Mouse (Mus musculus) layer of hippocampus, adult 11-12 months (tissue): ENCODE data around the gene Nhlrc4.

Experiments used
- DNase-seq: peaks from one replicate; pipeline ENCODE4 v3.0.0; 2022; ENCODE audit warnings: low spot score

The Nhlrc4 gene

DNA sequence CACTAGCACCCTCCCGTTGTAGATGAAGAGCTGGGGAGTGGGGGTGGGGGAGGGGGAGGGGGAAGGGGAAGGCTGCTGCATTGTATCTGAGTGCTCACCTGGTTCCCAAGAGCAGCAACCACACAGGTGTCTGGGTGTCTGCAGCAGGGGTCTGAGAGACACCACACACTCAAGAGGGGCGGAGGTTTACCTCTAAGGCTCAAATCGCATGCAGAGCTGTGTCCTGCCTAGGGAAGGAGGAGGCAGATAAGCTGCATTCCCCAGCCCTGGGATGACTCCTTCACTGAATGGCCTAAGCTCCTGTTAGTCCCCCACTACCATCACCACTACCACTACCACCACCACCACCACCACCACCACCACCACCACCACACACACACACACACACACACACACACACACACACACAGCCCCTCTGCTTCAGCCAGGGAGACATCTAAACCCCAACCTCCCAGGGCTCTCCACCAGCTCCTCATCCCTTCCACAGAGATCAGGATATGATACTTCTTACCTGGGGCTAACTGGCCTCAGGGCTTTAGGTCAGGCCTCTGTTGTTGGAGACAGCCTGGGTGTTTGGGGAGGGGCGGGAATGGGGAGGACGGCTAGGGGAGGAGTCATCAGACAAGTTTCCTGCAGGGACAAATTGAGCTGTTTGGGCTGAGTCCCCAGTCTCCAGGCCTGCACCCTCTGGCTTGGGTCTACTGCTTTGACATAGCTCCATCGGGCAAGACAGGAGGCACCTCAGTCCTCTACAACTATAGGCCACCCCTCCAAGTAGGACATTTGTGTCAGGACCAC is at the start of gene Nhlrc4, which contains the start of gene Pigq:
TSS of gene Nhlrc4 (minus strand) at position 596 of the 798 bp plus-strand sequence.
TSS of gene Pigq (minus strand) at position 571 of the 798 bp plus-strand sequence.
- DNase-seq: no peak

DNA sequence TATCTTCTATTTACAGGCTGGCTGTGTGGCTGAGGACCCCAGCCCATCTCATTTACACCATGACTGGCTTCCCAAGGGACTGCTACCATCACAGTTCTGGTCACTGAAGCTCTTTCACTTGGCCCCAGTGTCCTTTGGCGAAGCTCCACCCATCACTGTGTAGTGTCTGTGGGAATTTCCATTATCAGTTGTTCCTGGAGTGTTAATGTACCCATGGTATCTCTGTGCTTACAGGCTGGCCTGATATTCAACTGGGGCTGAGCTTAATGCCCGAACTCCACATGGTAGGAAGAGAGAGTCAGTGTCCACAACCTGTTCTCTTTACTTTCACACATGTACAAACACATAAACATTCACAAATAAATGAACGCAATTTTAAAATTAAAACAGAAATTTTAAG is 48.7 kb upstream of the Nhlrc4 start:
- DNase-seq: no peak

DNA sequence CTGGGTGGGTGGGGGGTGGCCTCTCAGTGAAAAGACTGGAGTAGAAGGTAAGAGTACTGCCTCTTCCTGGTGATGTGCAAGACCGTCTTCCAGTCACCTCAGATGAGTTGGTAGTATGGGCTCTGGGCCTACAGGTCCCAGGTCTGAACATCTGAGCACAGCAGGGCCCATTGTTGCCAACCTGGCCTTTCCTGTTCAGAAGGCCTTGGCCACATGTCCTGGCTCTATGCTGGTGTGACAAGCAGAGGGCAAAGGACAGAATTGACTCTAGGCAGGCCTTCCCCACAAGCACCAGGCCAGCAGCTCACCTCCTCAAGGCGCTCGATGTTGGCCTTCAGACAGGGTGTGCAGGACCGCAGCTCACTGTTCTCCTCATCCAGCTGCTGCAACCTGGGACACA is 47.5 kb upstream of the Nhlrc4 start:
- no peak for DNase-seq

DNA sequence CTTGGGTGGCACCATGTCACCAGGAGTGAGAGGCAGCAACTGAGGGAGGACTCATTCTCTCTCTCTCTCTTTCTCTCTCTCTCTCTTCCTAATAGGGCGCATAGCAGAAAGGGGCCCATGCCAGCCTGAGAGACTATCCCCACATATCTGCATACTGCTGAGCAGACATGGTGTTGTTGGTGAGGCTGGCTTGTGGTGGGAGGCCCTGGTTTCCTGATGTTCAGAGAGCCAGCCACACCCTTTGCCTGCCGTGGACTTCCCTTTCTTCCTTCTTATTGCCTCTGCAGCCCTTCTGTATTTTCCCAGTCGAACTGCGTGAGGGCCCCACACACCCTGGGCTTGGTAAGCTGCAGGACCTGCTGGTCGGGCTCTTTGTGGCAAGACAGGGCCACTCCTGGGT is 45.6 kb upstream of the Nhlrc4 start:
- no peak for DNase-seq

DNA sequence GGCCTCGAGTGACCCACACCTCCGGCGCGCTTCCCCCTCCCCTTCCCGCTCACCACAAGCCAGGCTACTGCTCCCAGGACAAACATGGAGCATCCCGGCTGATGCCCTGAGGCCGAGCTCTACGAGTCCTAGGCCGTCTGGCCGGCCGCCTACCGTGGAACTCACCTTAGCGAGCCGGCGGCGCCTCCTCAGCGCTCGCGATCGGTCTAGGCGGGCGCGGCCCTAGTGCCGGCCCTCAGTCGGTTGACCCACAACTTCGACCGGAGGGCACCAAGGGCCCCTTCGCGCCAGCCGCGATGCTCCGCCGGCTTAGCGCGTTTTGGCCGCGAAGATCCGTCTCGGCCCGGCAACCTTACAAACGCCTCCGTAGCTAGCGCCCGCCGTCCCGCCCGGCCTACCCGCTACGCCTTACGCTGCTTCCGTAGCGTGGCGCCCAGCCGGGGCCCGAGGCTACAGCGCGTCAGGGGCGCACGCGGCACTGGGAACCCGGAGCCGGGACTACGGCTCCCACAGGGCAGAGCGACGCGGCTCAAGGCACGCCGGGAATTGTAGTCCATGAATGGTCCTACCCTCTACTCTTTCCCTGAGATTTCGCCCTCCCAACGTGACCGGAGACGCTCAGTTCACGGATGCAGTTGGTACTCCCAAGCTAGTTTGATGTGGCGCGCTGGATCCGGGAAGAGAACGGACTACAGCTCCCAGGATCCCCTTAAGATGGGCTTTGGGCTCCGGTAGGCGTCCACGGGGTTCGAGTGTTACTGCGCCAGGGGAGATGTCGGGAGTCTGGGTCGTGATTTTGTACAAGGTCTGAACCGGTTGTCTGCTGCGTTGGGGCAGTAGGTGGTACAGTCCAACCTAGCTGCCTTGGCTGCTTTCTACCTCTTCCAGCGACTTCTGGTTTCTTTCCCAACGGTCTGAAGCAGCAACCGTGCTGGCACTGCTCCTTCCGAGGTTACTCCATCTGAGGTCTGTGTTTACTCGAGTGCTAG is 40.8 kb upstream of the Nhlrc4 start, which contains the start of gene Capn15:
TSS of gene Capn15 (minus strand) at position 491 of the 989 bp plus-strand sequence.
- peak; percentile 95 for DNase-seq

DNA sequence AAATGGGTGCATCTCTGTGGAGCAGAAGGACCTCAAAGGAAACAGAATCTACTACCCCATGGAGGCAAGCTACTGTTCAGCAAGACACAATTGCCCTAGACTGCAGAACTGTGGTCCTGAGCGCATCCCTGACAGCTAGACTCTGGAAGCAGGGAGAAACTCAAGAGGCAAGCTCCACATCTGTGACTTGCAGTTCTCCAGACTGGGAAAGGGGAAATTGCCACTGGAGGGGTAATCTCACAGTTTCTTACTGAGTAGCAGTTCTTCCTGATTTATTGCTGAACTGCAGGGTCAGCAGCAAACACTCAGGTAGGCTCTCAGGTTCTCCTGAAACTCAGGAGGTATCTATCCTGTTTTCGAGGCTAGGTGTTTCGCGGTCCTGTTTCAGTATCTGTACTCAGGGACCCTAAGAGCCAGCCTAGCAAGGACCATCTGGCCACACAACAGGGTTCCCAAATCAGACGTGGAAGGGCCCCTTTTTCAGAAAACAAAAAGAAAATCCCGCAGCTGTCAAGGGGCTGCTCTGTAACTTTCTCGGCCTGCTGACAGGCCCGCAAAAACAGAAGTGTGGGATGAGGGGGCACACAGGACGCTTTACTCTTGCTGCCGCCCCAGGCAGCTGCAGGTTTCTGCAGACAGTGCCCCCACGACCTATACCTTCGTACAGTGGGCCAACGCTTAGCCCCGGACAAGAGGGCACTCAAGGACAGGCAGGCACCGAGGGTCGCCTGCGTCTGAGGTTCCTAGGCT is 40.0 kb upstream of the Nhlrc4 start:
- no peak for DNase-seq

DNA sequence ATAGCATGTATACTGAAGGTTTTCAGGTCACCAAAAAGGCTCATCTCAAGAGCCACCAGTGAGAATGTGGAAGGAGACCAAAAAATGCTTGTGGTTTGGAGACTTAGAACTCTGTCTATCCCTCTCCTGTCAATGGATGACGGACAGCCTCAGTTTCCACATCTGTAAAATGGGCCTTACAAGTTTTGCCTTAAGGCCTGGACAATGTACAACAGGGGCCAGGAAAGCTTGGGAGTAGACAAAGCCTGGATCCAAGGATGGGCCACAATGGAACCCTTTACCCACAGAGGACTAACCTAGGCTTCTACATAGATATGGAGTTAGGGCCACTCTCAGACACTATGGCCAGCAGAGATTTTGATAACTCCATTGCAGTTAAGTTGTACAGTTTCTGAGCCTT is 39.3 kb upstream of the Nhlrc4 start:
- DNase-seq: no peak

DNA sequence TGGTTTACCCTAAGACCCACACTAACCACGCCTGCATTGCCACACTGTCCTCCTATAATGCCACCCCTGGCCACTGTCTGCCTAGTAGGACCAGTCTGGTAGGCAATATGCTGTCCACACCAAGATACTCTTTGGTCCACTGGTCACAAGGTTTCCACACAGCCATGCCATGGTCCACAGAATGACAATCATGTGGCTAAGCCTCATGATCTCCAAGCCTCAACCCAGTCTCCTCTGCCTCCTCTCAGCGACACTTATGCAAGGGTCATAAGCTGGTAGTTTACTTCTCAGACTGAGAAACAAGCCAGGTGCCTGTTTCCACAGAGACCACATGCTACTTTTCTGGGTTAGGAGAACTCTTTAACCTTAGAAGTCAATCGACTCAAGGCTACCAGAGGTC is 38.2 kb upstream of the Nhlrc4 start:
- no peak for DNase-seq

DNA sequence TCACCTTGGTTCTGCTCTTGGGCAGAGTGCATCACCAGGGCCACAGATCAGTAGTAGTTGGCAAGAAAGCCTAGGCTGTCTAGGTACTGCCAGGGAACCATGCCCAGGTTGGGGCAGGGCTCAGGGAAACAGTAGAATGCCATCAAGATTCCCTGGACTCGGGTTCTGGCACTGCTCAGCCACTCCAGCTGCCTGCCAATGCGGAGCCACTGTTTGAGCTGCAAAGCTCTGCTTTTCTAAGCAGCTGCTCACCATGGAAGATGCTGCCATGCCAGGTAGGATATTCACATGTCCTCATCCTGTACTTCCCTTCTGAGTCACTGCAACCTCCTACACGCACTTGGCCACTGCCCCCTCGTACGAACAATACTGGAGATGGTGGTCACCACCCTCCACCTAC is 36.1 kb upstream of the Nhlrc4 start:
- DNase-seq: no peak

DNA sequence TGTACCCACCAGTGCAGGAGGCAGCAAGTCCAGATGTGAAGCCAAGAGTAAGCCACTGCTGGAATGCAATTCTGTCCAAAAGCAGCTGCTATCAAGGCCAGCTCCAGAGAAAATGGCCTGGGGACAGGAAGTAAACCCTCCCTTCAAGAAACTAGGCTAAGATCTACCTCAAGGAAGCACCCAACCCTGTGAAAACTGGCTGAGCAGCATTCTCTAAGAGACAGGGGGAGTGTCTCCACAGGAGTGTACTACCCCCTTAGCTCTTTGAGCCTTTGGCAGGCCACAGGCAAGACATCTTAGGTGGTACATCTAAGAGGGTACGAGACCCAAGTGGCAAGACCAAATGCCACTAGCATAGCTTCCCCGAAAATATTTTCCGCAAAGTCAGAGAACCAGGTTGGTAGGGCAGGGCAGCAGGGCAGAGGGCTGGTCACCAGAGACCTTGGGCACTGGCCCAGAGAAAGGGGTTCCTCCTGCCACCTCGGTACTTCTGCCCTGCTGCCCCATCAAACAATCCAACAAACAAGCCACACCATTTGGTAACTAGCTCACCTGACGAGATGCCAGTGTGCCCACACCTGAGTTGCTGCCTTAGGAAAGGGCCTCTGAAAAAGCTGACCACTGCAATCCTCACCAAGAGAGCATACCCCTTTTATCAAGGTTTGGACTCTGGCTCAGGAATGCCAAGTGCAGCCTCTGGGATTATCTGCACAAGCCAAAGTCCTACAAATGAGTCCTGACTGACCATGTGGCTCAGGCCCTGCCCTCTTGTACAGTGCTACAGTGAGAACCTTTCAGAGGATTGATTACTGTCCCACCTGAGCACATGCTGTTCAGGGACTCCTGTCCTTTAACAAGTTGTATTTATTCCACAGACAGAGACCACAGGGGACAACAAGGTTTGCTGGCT is 35.3 kb upstream of the Nhlrc4 start:
- no peak for DNase-seq

DNA sequence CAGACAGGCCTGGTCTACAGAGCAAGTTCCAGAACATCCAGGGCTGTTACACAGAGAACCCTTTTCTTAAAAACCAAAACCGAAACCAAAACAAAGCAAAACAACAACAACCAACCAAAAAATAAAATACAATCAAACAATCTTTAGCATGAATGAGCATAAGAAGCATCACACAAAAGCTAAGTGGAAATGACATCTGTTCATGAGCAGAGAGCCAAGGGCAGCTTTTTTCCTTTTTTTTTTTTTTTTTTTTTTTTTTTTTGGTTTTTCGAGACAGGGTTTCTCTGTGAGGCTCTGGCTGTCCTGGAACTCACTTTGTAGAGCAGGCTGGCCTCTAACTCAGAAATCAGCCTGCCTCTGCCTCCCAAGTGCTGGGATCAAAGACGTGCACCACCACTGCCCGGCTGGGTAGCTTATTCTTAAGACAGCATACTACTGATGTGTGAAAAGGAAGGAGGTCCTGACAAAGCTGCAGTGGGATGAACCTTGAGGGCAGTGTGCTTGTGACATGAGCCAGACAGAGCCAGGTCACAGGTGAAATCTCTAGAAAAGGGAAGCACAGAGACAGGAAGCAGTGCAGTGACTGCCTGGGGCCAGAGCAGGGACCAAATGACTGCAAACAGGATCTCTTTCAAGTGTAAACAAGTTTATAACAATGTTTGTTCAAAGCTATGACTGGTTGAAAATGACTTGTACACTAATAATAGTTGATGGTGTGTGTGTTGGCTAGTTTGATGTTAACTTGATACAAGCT is 26.4 kb upstream of the Nhlrc4 start:
- no peak for DNase-seq

DNA sequence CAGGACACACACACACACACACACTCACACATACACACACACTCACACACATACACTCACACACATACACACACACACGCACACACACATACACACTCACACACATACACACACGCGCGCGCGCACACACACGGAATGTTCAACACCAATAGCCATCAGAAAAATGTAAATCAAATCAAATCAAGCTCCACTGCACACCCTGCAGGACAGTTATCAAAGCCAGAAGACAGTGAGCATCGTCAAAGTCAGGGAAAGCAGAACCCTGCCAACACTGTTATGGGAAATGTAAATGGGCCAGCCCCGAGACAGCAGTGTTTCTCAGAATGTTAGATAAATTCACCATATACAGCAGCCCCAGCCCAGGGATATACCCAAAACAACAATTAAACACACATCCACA is 25.7 kb upstream of the Nhlrc4 start:
- DNase-seq: no peak

DNA sequence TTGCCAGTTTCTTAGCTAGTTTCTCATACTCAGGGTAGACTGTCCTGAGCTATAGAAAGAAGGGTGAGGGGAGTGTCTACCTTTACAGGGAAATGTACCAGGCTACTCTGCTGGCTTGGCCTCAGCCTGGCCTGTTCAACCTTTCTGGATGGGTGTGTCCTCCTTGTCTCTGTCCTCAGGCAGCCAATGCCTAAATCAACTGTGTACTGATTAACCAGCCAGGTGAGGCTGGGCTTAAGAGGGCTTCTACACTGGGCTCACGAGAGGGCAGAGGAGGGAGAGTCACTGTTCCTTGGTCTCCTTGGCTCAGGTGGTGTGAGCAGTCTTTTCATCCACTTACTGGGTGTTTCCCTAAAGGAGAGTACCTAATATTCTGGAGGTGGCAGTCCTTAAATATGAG is 23.4 kb upstream of the Nhlrc4 start:
- DNase-seq: no peak

DNA sequence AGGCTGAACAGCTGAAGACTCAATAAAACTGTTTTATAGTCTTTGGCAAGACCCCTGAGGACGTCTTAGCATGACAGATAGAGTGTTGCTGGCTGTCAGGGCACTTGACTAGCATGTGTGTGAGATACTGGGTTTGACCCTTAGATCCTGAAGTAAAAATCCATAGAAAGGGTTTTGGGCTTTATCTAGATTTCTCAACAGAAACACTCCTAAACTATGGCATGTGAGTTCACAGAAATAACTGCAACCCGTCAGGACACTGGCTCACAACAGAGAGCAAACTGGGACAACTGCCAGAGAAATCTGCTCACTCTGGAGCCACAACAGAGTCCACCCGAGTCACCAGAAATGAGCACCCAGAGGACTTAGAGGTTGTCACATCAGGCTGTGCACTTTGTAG is 22.9 kb upstream of the Nhlrc4 start:
- DNase-seq: no peak

DNA sequence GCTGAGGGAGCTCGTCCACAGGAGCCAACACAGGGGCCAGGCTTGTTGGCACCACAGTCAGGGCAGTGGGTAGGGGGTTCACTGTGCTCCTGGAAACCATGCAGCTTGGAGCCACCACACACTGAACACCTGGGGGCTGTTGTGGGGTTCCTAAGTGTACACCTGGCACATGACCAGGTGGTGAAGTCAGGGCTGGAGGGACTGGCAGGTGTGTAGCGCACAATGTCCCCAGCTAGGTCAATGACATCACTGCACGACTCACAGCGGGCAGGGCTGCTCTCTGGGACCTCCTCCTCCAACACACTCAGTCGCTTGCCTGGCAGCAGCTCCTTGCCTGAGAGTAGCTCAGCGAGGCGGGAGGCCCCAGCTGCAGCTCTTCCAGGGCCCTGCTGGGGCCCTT is 19.5 kb upstream of the Nhlrc4 start:
- DNase-seq: no peak

DNA sequence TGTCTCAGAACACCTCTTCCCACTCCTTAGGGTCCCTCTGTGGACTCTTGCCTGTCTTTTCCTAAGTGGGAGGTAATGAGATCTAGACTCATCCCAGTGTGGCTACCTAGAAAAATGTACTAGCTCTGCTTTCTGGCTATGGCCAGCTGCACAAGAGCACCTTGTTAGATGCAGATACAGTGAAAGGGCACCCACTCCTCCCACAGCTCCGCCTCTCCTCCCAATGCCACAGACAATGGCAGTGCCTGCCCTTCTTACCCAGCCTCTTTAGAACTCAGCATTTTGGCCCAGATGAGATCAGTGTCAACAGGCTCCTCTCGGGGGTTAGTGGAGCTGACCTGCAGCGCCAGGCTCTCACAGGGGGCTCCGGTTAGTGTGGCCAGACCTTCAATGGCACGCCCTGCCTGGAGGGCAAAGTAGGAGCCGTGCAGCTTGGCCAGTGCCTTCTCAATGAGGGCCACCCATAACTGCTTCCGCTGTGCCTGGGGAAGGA is 17.7 kb upstream of the Nhlrc4 start:
- DNase-seq: no peak

DNA sequence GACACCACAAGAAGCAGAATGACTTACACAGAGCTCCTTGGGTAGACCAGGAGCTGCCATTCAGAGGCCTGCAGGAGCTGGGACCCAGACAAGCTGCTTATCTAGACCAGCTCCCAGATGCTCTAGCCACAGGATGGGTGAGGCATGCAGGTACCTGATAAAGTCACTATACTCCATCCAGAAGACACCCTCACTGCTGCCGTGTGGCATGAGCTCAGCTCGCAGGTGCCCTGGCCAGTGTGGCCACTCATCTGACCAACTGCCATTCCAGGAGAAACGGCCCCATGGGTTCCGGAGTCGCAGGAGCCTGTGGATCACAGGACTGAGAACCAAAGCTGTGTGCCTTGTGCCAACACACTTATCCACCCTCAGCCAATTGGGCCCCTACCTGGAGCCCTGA is 16.8 kb upstream of the Nhlrc4 start:
- no peak for DNase-seq

DNA sequence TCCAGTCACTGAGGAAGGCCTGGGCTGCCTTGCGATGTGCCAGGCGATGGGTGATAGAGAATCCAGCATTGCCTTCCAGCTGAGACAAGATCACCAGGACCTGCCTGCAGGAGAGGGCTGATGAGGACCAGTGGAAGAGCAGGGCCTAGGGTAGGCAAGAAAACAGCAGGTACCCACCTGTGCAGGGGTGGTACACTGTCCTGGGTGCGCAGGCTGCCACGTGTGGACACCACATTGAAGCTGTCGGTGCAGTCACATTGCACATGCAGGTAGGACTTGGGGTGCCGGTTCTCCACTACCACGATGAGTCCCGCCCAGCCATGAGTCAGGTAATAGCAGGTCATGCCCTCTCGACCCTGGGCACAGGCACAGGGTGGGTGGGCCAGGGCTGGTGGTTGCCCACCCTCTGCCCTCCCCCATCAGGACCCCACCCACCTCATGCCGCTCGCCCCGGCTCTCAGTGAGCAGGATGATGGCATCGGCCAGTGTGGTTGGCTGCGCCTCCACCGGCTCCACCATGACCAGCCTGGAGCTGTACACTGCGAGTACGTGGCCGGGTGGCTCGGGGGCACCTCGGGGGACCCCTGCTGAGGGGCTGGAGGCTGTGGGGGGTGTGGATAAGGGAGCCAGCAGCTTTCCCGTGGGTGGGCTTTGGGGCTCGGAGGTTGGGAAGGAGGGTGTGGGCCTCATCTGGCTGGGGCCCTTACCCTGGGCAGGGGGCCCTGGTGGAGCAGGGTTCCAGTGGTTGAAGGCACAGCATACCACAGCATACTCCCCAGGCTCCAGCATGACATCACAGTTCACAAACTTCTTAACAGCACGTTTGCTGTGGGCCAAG is 15.1 kb upstream of the Nhlrc4 start:
- DNase-seq: no peak

DNA sequence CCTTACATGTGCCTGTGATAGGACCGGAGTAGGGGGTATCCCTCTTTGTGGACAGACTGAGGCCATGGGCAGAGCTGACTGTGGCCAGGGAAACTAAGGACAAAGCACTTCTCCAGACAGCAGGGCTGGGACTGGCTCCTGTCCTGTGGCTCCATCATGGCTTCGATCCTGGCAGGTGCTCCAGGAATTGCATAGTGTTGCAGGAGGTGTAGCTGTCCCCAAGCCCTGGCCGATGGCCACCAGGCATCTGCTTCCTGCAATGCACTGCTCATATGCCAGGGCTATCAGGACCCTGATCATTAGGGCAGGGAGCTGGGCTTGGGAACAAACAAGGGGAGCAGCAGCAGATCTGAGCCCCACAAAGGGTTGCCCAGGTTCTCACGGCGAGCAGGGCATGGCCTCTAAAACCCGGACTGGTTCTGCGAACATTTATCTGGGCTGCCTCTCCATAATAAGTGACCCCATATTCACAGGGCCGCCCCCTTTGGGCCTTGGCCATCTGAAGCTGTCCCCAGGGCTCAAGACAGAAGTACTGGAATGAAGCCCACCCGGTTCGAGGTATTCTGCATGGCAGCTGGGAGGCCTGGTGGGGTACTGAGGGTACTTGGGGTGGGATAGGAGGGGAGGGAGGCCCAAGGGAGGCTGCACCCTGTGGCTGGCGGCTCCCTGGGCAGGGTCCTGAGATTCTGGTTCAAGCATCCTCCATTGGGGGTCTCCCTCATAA is 14.2 kb upstream of the Nhlrc4 start:
- DNase-seq: no peak
